Mouse (Mus musculus) testis, adult 2 months (tissue): ENCODE data around the gene Trim8. TPM values are rescaled to one million over a fixed set of nuclear protein-coding genes. Genes with fewer than 3 reads are reported as not detected.
A peak's percentile ranks its signal among the peaks of the same experiment; 100 is the strongest.

ENCODE experiments used
- H3K27ac ChIP-seq: fragments of 200-500 bp; 2 replicates; pipeline ENCODE4 v1.5.1; 2012; ENCODE audit warnings: low read depth, low read length; ENCODE audit not compliant: control insufficient read depth, insufficient read depth
- H3K27me3 ChIP-seq: fragments of 200-500 bp; 2 replicates; pipeline ENCODE4 v1.6.1; 2012; ENCODE audit warnings: mild to moderate bottlenecking, low read length, moderate library complexity; ENCODE audit not compliant: control insufficient read depth, insufficient read depth
- H3K36me3 ChIP-seq: fragments of 200-500 bp; 2 replicates; pipeline ENCODE4 v1.6.1; 2012; ENCODE audit warnings: mild to moderate bottlenecking, low read length; ENCODE audit not compliant: control insufficient read depth, insufficient read depth
- H3K4me1 ChIP-seq: fragments of 200-500 bp; 2 replicates; pipeline ENCODE4 v1.6.1; 2012; ENCODE audit warnings: low read length; ENCODE audit not compliant: control insufficient read depth, insufficient read depth
- H3K4me3 ChIP-seq: fragments of 200-500 bp; 2 replicates; pipeline ENCODE4 v1.5.1; 2012; ENCODE audit warnings: low read depth, mild to moderate bottlenecking, low read length, moderate library complexity, mixed read lengths; ENCODE audit not compliant: control insufficient read depth
- CTCF ChIP-seq: fragments of 200-500 bp; IDR thresholded peaks from 2 replicates; pipeline ENCODE4 v1.5.1; 2012; ENCODE audit warnings: low read depth, mild to moderate bottlenecking, inconsistent platforms, low read length, moderate library complexity; ENCODE audit not compliant: control insufficient read depth, insufficient read depth, insufficient replicate concordance
- POLR2A ChIP-seq: fragments of 200-500 bp; IDR thresholded peaks from 2 replicates; pipeline ENCODE4 v1.6.1; 2012; ENCODE audit warnings: low read depth, mild to moderate bottlenecking, inconsistent platforms, low read length, moderate library complexity; ENCODE audit not compliant: control insufficient read depth
- polyA plus RNA-seq: library from polyadenylated mRNA; depleted of rRNA; stranded (reverse); fragments of >200 nt; gene quantifications from 2 replicates; pipeline ENCODE4 v1.2.3, GENCODE M21; 2012

Gene Trim8
- polyA plus RNA-seq, 1 experiment, result 2.1 TPM

DNA sequence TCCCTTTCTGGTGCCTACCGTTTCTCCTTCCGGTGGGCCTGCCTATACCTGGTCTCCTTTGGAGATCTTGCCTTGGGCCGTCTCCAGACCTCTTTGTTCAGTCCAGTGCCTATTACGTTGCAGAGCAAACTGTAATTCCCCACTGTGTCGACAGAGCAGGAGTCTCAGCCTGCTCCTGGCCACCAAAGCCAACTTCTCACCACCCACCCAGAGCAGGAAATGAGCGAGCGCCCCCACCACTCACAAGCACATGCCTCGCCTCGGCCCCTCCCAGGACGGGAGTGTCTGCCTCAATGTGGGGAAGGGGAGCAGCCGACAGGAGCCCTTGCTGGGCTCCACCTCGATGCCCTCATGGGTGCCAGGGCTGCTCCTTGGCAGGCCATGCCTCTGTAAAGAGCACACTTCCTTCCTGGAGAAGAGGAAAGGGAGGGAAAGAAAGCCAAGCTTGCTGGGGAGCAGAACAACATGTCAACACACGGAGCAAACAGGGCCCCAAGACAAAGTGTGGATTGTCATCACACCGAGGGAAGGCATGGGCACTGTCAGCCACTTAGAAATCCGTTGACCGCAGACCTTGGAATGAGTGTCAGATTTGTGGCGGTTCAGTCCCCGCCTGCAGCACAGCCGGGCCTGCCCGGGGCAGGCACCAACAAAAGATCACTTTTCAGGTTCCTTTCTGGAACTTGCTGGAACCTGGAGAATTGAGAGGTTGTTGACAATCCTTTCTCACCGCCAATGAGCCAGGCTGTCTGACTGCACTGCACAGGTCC lies 22.0 kb upstream of the Trim8 start:
- H3K36me3 ChIP-seq, result no peaks in the 10 kb centered on the region; the same call in 1 of the 2 replicates

DNA sequence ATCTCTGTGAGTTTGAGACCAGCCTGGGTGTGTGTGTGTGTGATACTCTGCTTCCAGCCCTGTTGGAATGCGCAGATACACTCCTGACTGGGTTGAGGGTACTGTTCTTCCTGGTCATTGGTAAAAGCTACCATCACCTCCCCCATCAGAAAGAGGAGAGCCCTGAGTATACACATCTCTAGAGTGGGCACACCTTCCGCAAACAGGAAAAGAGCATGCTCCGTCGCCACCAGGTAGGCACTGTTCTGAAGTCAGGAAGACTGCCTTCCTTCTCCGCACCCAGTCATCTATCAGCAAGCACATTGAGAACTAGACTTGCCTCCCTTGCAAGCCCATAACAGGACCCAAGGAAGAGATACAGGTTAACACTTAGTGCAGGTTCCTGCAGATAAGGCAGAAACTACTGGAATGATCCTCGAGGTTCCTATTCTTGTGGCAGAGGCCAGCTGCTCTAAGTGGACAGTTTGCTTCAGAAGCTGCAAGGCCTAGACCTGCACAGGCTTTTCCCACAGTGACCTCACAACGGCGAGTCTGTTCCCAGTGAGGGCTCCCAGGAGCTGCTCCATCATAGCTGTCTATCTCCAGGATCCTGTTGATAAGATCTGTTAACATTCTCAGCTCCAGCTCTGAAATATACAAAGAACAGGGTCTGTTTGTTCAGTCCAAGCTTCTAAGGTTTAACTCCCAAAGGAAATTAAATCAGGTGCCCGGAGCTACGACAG lies 20.7 kb upstream of the Trim8 start:
- no peaks in the 10 kb centered on the region for H3K36me3 ChIP-seq
- no peak for TF ChIP-seq POLR2A
- TF ChIP-seq CTCF, result no peak
- no peak overlapping the region for H3K27ac ChIP-seq
- H3K27me3 ChIP-seq, result no peaks in the 10 kb centered on the region
- H3K4me3 ChIP-seq, result no peak overlapping the region
- H3K4me1 ChIP-seq, result peaks cover 16% of the 10 kb centered on the region

More for the DNA sequence above, 22.0 kb upstream of the Trim8 start:
- Histone ChIP-seq H3K4me3 (no peak overlapping the region), H3K4me1 (peaks cover 12% of the 10 kb centered on the region), H3K27me3 (no peaks in the 10 kb centered on the region), H3K27ac (no peak overlapping the region)
- TF ChIP-seq POLR2A, result no peak
- TF ChIP-seq CTCF, result no peak

DNA sequence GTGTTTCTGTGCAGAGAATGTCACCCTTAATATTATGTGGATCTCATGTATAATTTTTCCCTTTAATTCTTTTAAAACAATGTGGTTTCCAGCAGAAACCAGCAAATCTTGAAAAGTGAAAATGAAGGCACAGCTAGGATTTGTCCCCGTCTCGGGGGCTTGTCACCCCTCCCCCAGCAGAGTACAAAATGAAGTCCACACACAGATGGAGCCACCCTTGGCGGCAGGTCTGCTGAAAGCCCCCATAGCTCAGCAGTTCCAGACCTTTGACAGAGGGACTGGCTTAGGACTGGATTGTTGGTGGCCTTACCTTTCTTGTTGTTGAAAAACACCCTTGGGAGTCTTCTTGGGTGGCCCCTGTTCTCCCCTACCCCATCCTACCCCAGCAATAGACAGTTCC lies 20.1 kb upstream of the Trim8 start:
- H3K36me3 ChIP-seq, result no peaks in the 10 kb centered on the region; the same call in 1 of the 2 replicates
- no peaks in the 10 kb centered on the region for H3K27me3 ChIP-seq
- H3K4me3 ChIP-seq, result no peak overlapping the region
- no peak overlapping the region for H3K27ac ChIP-seq
- peaks cover 16% of the 10 kb centered on the region for H3K4me1 ChIP-seq
- TF ChIP-seq POLR2A (no peak), CTCF (no peak)

DNA sequence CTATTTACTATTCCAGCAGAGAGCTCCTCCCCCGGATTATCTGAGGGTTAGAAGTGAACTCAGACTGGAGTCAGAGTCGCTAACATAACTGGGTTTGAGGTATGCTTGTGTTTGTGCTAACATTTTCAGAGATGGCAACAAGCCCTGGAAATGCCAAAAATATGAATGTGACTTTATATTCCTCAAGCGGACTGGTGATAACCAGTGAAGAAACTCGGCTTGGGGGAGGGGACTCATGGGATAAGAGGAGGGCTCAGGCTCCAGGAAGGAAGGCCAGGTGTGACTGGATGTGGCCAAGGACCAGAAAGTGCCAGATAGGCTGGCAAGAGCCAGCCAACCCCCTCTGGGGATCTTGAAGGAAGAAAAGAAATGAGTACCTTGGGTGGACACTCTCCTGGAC lies 19.7 kb upstream of the Trim8 start:
- no peak for TF ChIP-seq POLR2A
- TF ChIP-seq CTCF, result no peak
- Histone ChIP-seq H3K4me3 (no peak overlapping the region), H3K27ac (no peak overlapping the region), H3K4me1 (peaks cover 16% of the 10 kb centered on the region), H3K27me3 (no peaks in the 10 kb centered on the region), H3K36me3 (no peaks in the 10 kb centered on the region; the same call in 1 of the 2 replicates)

DNA sequence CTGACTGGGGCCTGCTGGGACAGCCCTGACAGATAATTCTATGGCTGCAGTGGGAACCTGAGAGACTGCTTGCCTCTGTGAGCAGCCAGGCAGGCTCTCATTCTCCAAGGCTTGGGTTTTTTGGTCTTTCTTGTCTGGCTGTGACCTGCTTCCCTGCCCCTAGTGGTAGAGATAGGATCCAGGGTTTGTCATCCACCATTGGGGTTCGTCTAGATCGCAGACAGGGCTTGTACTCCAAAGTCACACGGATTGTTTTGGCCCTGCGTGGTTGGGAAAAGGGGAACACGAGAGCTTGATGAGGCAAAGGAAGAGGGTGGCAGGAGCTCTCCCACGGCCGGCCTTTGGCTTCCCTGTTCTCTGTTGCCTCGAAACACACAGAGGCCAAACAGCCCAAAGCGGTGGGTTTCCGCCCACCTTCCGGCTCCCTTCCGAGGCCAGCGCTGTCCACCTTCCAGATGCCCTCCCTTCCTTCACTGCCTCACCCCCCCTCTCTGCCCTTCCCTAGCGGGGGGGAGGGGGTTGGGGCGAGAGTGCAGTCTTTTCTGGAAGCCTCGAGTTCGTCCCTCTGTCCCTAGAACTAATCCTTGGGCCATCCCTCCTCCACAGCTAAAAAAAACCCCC lies 18.5 kb upstream of the Trim8 start:
- Histone ChIP-seq H3K27ac (no peak overlapping the region), H3K27me3 (no peaks in the 10 kb centered on the region), H3K4me3 (no peak overlapping the region), H3K4me1 (peaks cover 16% of the 10 kb centered on the region), H3K36me3 (no peaks in the 10 kb centered on the region; the same call in 1 of the 2 replicates)
- TF ChIP-seq POLR2A, result no peak
- no peak for TF ChIP-seq CTCF

DNA sequence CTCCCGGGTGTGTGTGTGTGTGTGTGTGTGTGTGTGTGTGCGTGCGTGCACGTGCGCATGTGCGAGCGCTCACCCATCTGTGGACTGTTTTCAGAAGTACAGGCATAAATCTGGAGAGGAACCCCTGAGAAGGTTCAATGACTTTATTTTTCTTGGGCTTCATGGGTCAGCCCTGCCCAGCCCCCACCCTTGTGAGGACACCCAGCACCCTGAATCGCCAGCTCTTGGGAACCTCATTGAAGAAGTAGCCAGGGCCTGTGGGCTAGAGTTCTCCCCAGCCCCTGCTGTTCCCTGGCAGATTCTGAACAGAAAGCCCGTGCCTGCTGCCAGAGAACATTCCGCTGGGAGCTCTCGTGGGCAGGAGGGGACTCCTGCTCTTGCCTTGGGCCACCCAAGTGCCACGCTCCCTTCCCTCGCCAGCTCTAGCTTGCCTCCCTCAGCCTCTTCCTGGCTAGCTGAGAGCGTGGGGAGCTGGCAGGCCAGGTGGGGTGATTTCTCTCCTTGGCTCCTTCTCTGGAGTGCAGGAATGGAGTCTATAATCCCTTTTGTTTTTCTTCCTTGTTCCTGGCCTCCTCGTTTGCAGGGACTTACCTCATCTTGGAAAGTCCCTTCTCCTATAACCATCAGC lies 17.7 kb upstream of the Trim8 start:
- Histone ChIP-seq H3K27ac (peak overlapping the region; percentile 42; the same call in 1 of the 2 replicates), H3K4me1 (peaks cover 16% of the 10 kb centered on the region), H3K4me3 (no peak overlapping the region), H3K36me3 (no peaks in the 10 kb centered on the region; the same call in 1 of the 2 replicates), H3K27me3 (no peaks in the 10 kb centered on the region)
- no peak for TF ChIP-seq POLR2A
- no peak for TF ChIP-seq CTCF
